Mouse (Mus musculus) WW6 (cell line): Measurements from ENCODE around the gene Deaf1.

ENCODE experiments used
- DNase-seq: peaks from one replicate; pipeline ENCODE4 v3.0.0-alpha.2; 2013; ENCODE audit warnings: low read depth, low spot score

The Deaf1 gene

GRCm38 (mm10) chr7:141297926-141298650 lies 29.4 kb downstream of the Deaf1 start:
- DNase-seq = no peak

GRCm38 (mm10) chr7:141294479-141294878 lies 33.0 kb downstream of the Deaf1 start:
- no peak for DNase-seq

- DNase-seq = no peak
Measured at GRCm38 (mm10) chr7:141293852-141294471, 33.5 kb downstream of the Deaf1 start.

DNA sequence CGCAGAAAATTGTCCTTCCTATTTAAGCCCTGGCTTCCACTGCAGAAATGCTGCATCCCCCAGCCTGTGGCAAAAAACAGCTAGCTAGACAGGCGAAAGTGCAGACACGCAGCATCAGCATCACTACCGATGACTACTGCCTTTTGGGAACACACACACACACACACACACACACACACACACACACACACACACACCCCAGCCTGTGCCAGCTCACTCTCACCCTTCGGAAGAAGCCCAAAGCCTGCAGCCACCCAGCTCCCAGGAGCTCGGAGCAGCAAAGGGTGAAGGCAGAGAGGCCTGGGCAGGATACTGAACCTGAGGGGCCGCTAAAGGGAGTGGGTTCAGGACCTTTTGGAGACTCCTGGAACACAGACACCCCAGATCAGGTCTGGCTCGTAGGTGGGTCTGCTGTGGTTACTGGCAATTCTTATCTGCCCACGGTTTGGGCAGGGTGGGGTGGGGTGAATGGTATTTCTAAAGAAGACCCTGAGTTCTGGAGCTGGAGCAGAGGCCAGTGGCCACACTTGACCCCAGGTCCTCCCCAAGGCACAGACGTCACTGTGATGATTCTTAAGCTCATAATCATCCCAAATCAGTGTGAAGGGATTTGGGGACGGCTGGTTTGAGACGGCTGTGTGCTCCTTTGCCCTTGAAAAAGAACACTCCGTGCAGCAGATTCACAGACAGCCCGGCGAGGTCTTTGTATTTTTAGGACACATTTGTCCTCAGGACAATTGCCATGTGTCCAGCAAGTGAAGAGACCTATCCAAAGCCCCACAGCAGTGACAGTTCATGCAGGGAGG lies 34.7 kb downstream of the Deaf1 start:
- DNase-seq = no peak

- DNase-seq = no peak
Measured at GRCm38 (mm10) chr7:141291921-141292582, 35.4 kb downstream of the Deaf1 start, which contains the start of gene Drd4. Drd4 (plus strand) TSS chr7:141292006.

GRCm38 (mm10) chr7:141288042-141288441 lies 39.4 kb downstream of the Deaf1 start:
- DNase-seq = no peak

GRCm38 (mm10) chr7:141282756-141283155 lies 44.7 kb downstream of the Deaf1 start:
- no peak for DNase-seq

DNA sequence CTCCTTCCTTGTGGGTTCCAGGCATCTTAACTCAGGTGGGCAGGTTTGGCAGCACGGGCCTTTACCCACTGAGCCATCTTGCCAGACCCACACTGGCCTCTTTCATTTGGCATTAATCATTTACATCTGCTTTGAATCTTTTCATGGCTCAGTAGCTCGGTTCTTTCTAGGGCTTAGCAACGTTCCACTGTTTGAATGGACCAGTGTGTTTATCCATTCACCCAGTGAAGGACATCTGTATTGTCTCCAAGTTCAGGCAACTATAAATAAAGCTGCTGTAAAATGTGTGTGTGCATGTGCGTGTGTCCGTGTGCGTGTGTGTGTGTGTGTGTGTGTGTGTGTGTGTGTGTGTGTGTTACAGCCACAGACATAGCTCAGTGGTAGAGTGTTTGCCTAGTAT lies 46.0 kb downstream of the Deaf1 start:
- no peak for DNase-seq

DNA sequence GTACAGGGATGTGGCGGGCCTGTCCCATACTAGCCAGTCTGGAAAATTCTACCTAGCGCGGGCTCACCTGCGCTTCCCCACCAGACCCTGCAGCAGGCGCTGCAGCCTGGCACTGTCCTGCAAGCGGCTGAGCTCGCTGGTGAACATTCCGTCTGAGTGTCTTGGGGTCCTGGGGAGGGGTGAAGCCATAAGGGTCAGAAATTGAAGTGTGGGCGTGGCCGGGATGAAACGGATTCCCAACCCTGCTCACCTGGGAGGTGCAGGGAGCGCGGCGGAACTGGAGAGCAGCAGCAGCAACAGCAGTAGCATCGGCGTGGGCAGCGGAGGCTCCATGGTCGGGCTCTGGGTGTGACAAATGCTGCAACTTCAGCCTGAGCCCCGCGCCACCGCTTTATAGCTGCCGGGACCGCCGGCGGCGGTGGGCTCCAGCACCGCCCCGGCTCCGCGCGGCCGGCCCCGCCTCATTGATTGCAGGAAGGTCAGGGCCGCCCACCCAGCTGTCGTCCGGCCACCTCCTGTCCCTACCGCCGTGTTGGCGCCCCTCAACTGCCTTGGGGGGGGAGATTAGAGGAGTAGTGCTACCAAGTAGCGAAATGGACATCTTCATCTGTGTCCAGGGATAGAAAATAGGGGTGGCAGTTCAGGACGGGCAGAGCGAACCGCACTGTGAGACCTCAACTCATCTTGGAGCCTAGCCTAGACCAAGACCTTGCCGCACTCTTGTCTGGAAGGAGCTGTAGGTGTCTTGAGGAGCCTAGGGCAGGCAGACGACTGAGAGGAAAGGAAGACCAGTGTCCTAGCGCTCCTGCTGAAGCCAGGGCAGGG lies 48.5 kb downstream of the Deaf1 start, which contains the start of gene Sct:
Gene Sct, minus strand, starts transcription at position 368 of the 825 bp plus-strand sequence.
- peak; percentile 54 for DNase-seq

DNA sequence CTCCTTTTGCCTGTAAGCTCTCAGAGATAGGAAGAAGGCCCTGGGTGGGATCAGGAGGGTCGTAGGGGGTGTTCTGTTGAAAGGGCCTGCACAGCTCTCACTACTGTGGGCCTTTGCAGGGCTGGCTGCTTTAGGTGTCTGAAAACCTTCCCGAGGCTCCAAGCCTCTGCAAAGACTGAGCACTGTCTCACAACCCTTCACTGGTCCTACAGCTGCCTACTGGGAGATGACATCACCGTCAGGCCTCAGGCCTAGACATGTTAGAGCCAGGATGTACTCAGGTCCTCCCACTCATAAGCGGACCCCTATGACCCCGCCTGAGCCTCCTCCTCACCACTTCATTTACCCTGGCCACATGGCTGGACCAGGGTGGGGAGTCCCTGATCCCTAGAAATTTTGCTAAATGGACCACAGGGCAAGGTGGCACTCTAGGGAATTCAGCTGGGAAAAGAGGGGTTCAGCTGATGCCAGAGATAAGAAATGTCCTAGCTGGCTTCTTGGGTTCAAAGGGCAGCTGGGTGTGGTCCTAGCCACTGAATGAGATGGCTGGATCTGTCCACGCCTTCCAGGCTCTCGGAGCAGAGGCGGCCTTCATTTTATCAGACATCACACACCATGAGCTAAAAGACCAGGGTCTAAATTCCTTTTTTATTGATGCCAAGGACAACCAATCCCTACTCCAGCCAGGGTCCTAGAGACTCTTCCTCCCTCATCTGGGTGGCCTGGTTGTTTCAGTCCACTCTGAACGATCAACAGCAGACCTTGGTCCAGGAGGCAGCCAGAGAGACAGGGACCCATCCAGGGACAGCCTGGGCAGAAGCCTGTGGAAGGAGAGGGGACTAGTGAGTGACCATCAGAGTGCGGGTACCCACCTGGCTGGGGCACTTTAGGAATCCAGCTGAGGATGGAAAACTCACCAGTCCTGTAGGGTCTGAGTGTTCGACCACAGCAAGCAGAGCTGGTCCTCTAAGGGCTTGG lies 49.5 kb downstream of the Deaf1 start:
- no peak for DNase-seq

DNA sequence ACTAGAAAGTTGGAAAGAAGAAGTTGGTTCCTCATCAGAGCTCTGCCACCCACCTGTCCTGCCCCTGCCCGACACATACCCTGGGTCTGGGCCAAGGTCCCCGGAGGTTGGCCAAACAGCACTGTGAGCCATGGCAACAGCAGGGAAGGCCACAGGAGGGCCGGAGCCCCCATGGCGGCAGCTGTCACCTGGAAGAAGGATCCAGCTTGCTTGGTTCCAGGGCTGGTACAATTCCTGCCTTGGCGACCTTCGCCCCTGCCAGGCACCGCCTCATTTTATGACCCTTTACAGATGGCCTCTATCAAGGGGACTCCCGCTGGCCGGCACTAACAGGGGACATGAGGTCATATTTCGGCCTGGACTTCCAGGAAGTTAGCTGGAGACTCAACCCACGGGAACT lies 50.9 kb downstream of the Deaf1 start, which contains the start of gene Cdhr5:
Gene Cdhr5, minus strand, starts transcription at position 241 of the 400 bp plus-strand sequence.
- no peak for DNase-seq

- no peak for DNase-seq
Measured at GRCm38 (mm10) chr7:141275356-141275755, 52.1 kb downstream of the Deaf1 start.

- no peak for DNase-seq
Measured at GRCm38 (mm10) chr7:141270631-141271030, 56.9 kb downstream of the Deaf1 start.

- no peak for DNase-seq
Measured at GRCm38 (mm10) chr7:141269273-141269545, 58.3 kb downstream of the Deaf1 start.

DNA sequence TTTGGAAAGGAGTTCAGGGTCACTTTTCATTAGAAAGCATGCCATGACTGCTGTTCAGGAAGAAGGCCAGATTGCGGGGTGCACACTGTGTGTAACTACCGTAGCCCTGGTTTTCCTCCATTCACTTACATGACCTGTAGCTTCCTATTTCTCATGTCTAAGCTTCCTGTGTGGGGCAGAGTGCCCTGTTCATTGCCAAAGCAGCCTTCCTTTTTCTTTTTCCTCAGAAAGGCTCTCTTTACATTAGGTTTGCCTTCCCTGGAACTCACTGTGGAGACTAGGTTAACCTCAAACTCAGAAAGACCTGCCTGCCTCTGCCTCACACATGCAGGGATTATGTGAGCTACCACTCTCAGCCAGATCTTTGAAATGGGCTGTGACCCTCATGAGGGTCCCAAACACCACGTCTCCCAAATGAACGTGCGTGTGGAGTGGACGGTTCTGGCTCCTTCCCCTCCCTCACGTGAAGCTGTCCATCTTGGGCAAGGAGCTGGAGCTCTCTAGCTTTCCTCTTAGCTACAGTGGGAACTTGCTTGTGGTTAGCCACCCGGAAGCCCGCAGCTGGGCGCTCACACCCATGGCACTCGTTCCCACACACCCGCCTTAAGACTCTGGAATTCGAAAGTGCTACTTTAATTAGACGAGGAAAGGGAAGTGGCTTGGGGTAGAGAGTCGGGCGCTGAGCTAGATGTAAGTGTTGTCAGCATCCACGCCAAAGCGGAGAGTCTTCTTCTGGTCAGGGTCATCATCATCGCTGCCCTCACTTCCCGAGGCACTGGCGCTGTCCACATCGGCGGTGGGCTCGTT lies 58.8 kb downstream of the Deaf1 start:
- DNase-seq = no peak

GRCm38 (mm10) chr7:141265739-141266561 lies 61.5 kb downstream of the Deaf1 start, which contains the start of gene Irf7:
Irf7 (minus strand) TSS chr7:141266481.
- no peak for DNase-seq

GRCm38 (mm10) chr7:141265411-141265738 lies 62.1 kb downstream of the Deaf1 start:
- DNase-seq = no peak

GRCm38 (mm10) chr7:141264761-141265410 lies 62.6 kb downstream of the Deaf1 start:
- no peak for DNase-seq
